In genomic region chrX:74372888-74373549, GRCm38 (mm10) we compare ENCODE assay signal across 8 mouse cellular contexts. TPM values are rescaled to one million over a fixed set of nuclear protein-coding genes. Genes with fewer than 3 reads are reported as not detected.
DNase-seq lines count a peak whose midpoint lies in the region; ATAC-seq and TF ChIP-seq lines count a peak whose summit lies in the region.

Gene Ubl4a, minus strand, starts transcription at chrX:74373218.
Gene Slc10a3, minus strand, starts transcription at chrX:74373349.

- peak within 1 kb of the TSS; percentile 66 for H3K4me2 ChIP-seq in forebrain, embryonic 16.5 days (ENCODE audit: low read length)
- H3K4me2 ChIP-seq in neural tube, embryonic 14.5 days (ENCODE audit: low read depth, low read length) = peak within 1 kb of the TSS; percentile 53

- H3K79me2 ChIP-seq in MEL (ENCODE audit: control insufficient read depth, insufficient read depth, low read length, poor library complexity) = peaks cover 6% of the 10 kb centered on the region

- WGBS in cerebellum, adult 2 months = 11% methylated on average over 32 of the region's 32 CpGs
- WGBS in forebrain, embryonic 16.5 days = 24% methylated on average over 32 of the region's 32 CpGs
- 17% methylated on average over 32 of the region's 32 CpGs for WGBS in neural tube, embryonic 14.5 days

- DNase-seq in MEL (ENCODE audit: low read depth, low spot score) = peak; percentile 95
- DNase-seq in cerebellum, adult 2 months = peak; percentile 79 to 85
- DNase-seq in heart, postnatal 25 days (ENCODE audit: low spot score) = peak; percentile 82
- peak; percentile 82 to 84 for DNase-seq in layer of hippocampus, adult 18-20 months (ENCODE audit: low spot score in 2 of 2)
- DNase-seq in lung, adult 18-20 months = peak; percentile 91 to 94
- DNase-seq in testis, postnatal 14 days (ENCODE audit: low spot score) = peak; percentile 86

- H3K4me3 ChIP-seq in MEL (ENCODE audit: control insufficient read depth in 1 of 2, insufficient read depth in 1 of 2, low read depth in 2 of 2, low read length in 2 of 2) = peak within 1 kb of the TSS; percentile 72 to 89
- H3K4me3 ChIP-seq in cerebellum, adult 2 months (replicated peaks; ENCODE audit: insufficient read depth, low read depth, low read length) = peak within 1 kb of the TSS; percentile 83
- peak within 1 kb of the TSS; percentile 50 for H3K4me3 ChIP-seq in forebrain, embryonic 16.5 days (replicated peaks; ENCODE audit: low read length)
- H3K4me3 ChIP-seq in neural tube, embryonic 14.5 days (ENCODE audit: low read depth, low read length) = peak within 1 kb of the TSS; percentile 36

- no peak for TF ChIP-seq RAD21 in MEL (IDR thresholded peaks at IDR 0.05; ENCODE audit: low read depth, low read length)

- no peaks in the 10 kb centered on the region for H3K27me3 ChIP-seq in MEL (ENCODE audit: control insufficient read depth in 1 of 2, insufficient read depth in 2 of 2, low read length in 2 of 2)
- H3K27me3 ChIP-seq in cerebellum, adult 2 months (ENCODE audit: control insufficient read depth, insufficient read depth, low read length) = no peaks in the 10 kb centered on the region
- no peaks in the 10 kb centered on the region for H3K27me3 ChIP-seq in forebrain, embryonic 16.5 days (replicated peaks; ENCODE audit: control insufficient read depth, insufficient read depth, low read length)
- no peaks in the 10 kb centered on the region for H3K27me3 ChIP-seq in neural tube, embryonic 14.5 days (ENCODE audit: control insufficient read depth, insufficient read depth, low read length)

- peaks cover 0 to 11% of the 10 kb centered on the region in 2 experiments; a peak in 2 of 4 replicates for H3K36me3 ChIP-seq in MEL (ENCODE audit: control insufficient read depth in 1 of 2, insufficient read depth in 2 of 2, low read length in 2 of 2)
- H3K36me3 ChIP-seq in forebrain, embryonic 16.5 days (ENCODE audit: control insufficient read depth, insufficient read depth) = no peaks in the 10 kb centered on the region
- H3K36me3 ChIP-seq in neural tube, embryonic 14.5 days (ENCODE audit: control insufficient read depth, insufficient read depth, low read length) = no peaks in the 10 kb centered on the region

- intact Hi-C loops in heart, postnatal 25 days (cut with DNase I) = no loop called here

- peak; percentile 90 to 93 for TF ChIP-seq POLR2A in MEL (IDR thresholded peaks at IDR 0.05; ENCODE audit: control insufficient read depth in 1 of 2, insufficient read depth in 1 of 2, low read depth in 1 of 2, low read length in 2 of 2, poor library complexity in 1 of 2)
- TF ChIP-seq POLR2A in cerebellum, adult 2 months (IDR thresholded peaks at IDR 0.05; ENCODE audit: borderline replicate concordance, insufficient read depth, low read length) = peak; percentile 31; the same call in 1 of the 2 replicates

- no peak; a peak in 1 of 4 replicates for TF ChIP-seq EP300 in MEL (IDR thresholded peaks at IDR 0.05; ENCODE audit: low read depth in 1 of 2, low read length in 2 of 2)

- H3K4me1 ChIP-seq in MEL (ENCODE audit: control insufficient read depth in 1 of 2, insufficient read depth in 2 of 2, low read length in 2 of 2) = peaks cover 0 to 8% of the 10 kb centered on the region in 2 experiments; a peak in 2 of 4 replicates
- no peaks in the 10 kb centered on the region for H3K4me1 ChIP-seq in cerebellum, adult 2 months (ENCODE audit: control insufficient read depth, insufficient read depth, low read length)
- peaks cover 4% of the 10 kb centered on the region for H3K4me1 ChIP-seq in forebrain, embryonic 16.5 days (replicated peaks; ENCODE audit: control insufficient read depth, insufficient read depth, low read length)
- H3K4me1 ChIP-seq in neural tube, embryonic 14.5 days (ENCODE audit: control insufficient read depth, insufficient read depth, low read length) = 0 out of 2 replicates have a peak, but pooled peaks cover 5% of the 10 kb centered on the region

- no peaks in the 10 kb centered on the region for H3K9me3 ChIP-seq in MEL (replicated peaks; ENCODE audit: insufficient read depth, low read length)
- H3K9me3 ChIP-seq in forebrain, embryonic 16.5 days (ENCODE audit: control insufficient read depth, low read length) = no peaks in the 10 kb centered on the region
- no peaks in the 10 kb centered on the region for H3K9me3 ChIP-seq in neural tube, embryonic 14.5 days (ENCODE audit: control insufficient read depth, low read length)

- peak; percentile 91 for ATAC-seq in forebrain, embryonic 16.5 days
- peak; percentile 92 for ATAC-seq in neural tube, embryonic 14.5 days (ENCODE audit: low read depth)

- peak within 1 kb of the TSS; percentile 63 for H3K27ac ChIP-seq in MEL (ENCODE audit: control insufficient read depth, low read depth, low read length)
- no peak within 1 kb of the TSS for H3K27ac ChIP-seq in cerebellum, adult 2 months (ENCODE audit: insufficient read depth, low read length)
- no peak within 1 kb of the TSS for H3K27ac ChIP-seq in forebrain, embryonic 16.5 days (ENCODE audit: low read length)
- H3K27ac ChIP-seq in neural tube, embryonic 14.5 days (ENCODE audit: low read depth, low read length) = no peak within 1 kb of the TSS

- H3K9ac ChIP-seq in MEL (ENCODE audit: control insufficient read depth, low read depth, low read length, poor library complexity, severe bottlenecking) = peak within 1 kb of the TSS; percentile 84
- H3K9ac ChIP-seq in forebrain, embryonic 16.5 days (replicated peaks; ENCODE audit: low read depth, low read length) = peak within 1 kb of the TSS; percentile 56
- H3K9ac ChIP-seq in neural tube, embryonic 14.5 days (replicated peaks; ENCODE audit: low read depth, low read length) = peak within 1 kb of the TSS; percentile 44; the same call in 1 of the 2 replicates

- TF ChIP-seq CTCF in MEL (IDR thresholded peaks at IDR 0.05 in 2 of 3, conservative IDR thresholded peaks at IDR 0.05 in 1 of 3; ENCODE audit: control insufficient read depth in 1 of 3, insufficient read depth in 1 of 3, low read depth in 2 of 3, low read length in 3 of 3, poor library complexity in 1 of 3, severe bottlenecking in 1 of 3) = no peak
- TF ChIP-seq CTCF in cerebellum, adult 2 months (IDR thresholded peaks at IDR 0.05; ENCODE audit: borderline replicate concordance, insufficient read depth, low read depth, low read length) = no peak

TF ChIP-seq in MEL, 35 proteins besides CTCF, POLR2A, EP300 and RAD21 (continues in another document):
- TF ChIP-seq ETS1 (IDR thresholded peaks at IDR 0.05; ENCODE audit: low read depth, low read length) = peak; percentile 85
- no peak for TF ChIP-seq CHD2 (IDR thresholded peaks at IDR 0.05; ENCODE audit: low read length)
- TF ChIP-seq NELFE (IDR thresholded peaks at IDR 0.05; ENCODE audit: low read depth, low read length) = peak; percentile 89
- TF ChIP-seq MAZ (IDR thresholded peaks at IDR 0.05; ENCODE audit: low read depth, low read length) = peak; percentile 48; the same call in 1 of the 2 replicates
- TF ChIP-seq JUND (IDR thresholded peaks at IDR 0.05; ENCODE audit: low read depth, low read length) = no peak
- no peak for TF ChIP-seq POLR2AphosphoS5 (IDR thresholded peaks at IDR 0.05; ENCODE audit: borderline replicate concordance, low read depth, low read length)
- TF ChIP-seq ZNF384 (IDR thresholded peaks at IDR 0.05; ENCODE audit: low read depth, low read length) = no peak
- no peak for TF ChIP-seq SMC3 (IDR thresholded peaks at IDR 0.05; ENCODE audit: low read depth, low read length)
- TF ChIP-seq GATA1 (IDR thresholded peaks at IDR 0.05; ENCODE audit: low read depth, low read length) = 0 out of 2 replicates have a peak, but pooled peaks have one; percentile 15
- no peak for TF ChIP-seq ELF1 (IDR thresholded peaks at IDR 0.05; ENCODE audit: low read depth, low read length)
- no peak for TF ChIP-seq MEF2A (IDR thresholded peaks at IDR 0.05; ENCODE audit: extremely low read depth, insufficient replicate concordance, low read depth, low read length, poor library complexity, severe bottlenecking)
- TF ChIP-seq GABPA (IDR thresholded peaks at IDR 0.05; ENCODE audit: low read depth, low read length) = no peak
- TF ChIP-seq MXI1 (IDR thresholded peaks at IDR 0.05; ENCODE audit: low read depth, low read length) = peak; percentile 96
- TF ChIP-seq KAT2A (conservative IDR thresholded peaks at IDR 0.05; ENCODE audit: low read depth, low read length) = 0 out of 2 replicates have a peak, but pooled peaks have one; percentile 42
- no peak for TF ChIP-seq MAFK (IDR thresholded peaks at IDR 0.05; ENCODE audit: borderline replicate concordance, low read depth, low read length)
- no peak for TF ChIP-seq RCOR1 (IDR thresholded peaks at IDR 0.05; ENCODE audit: low read depth, low read length)
- peak; percentile 95 for TF ChIP-seq SIN3A (IDR thresholded peaks at IDR 0.05; ENCODE audit: low read length)
- no peak for TF ChIP-seq MYB (IDR thresholded peaks at IDR 0.05; ENCODE audit: low read depth, low read length)
- TF ChIP-seq ZC3H11A (IDR thresholded peaks at IDR 0.05; ENCODE audit: low read depth, low read length) = no peak
- TF ChIP-seq MYC (IDR thresholded peaks at IDR 0.05; ENCODE audit: low read depth, low read length) = peak; percentile 98
- peak; percentile 59 for TF ChIP-seq TBP (IDR thresholded peaks at IDR 0.05; ENCODE audit: low read depth, low read length)
- TF ChIP-seq TAL1 (IDR thresholded peaks at IDR 0.05; ENCODE audit: low read length) = no peak
- peak; percentile 26; the same call in 1 of the 2 replicates for TF ChIP-seq TCF12 (IDR thresholded peaks at IDR 0.05; ENCODE audit: low read depth, low read length)

RNA-seq across cellular contexts. Expression of gene Ubl4a, which starts in this region (rescaled TPM):
- 23.4 and 24.0 TPM in 2 replicates for total RNA-seq in MEL (2012; rRNA removed)
- polyA plus RNA-seq in MEL (2012; ENCODE audit: insufficient read depth in 1 of 2, insufficient read length in 2 of 2, low read depth in 1 of 2, low replicate concordance in 2 of 2, missing spikeins in 1 of 2) = 10 to 100 TPM in 1 of 2 experiments, not detected in 1; 82.4 TPM
- 82.0 and 85.3 TPM in 2 replicates for polyA plus RNA-seq in cerebellum, adult 2 months (2012; rRNA removed)
- 75.8 and 76.8 TPM in 2 replicates for polyA plus RNA-seq in forebrain, embryonic 16.5 days (2015; fragmentation: Nextera tagmentation; extraction: Ambion mirVana)
- 10 to 100 TPM; 65.9 to 69.6 TPM for total RNA-seq in heart, postnatal 25 days (2021)
- total RNA-seq in layer of hippocampus, adult 18-20 months (2021) = 10 to 100 TPM; 61.5 to 61.8 TPM
- 70.3 and 73.7 TPM in 2 replicates for polyA plus RNA-seq in neural tube, embryonic 14.5 days (2014; fragmentation: Nextera tagmentation; extraction: Ambion mirVana)

RNA-seq across cellular contexts. Expression of gene Slc10a3, which starts in this region (rescaled TPM):
- 13.7 and 19.4 TPM in 2 replicates for total RNA-seq in MEL (2012; rRNA removed)
- 10 to 100 TPM in 1 of 2 experiments, not detected in 1; 16.0 TPM for polyA plus RNA-seq in MEL (2012; ENCODE audit: insufficient read depth in 1 of 2, insufficient read length in 2 of 2, low read depth in 1 of 2, low replicate concordance in 2 of 2, missing spikeins in 1 of 2)
- 4.2 and 4.7 TPM in 2 replicates for polyA plus RNA-seq in cerebellum, adult 2 months (2012; rRNA removed)
- 8.3 and 8.5 TPM in 2 replicates for polyA plus RNA-seq in forebrain, embryonic 16.5 days (2015; fragmentation: Nextera tagmentation; extraction: Ambion mirVana)
- 1 to 10 TPM; 4.3 to 5.4 TPM for total RNA-seq in heart, postnatal 25 days (2021)
- 1 to 10 TPM; 2.3 to 2.6 TPM for total RNA-seq in layer of hippocampus, adult 18-20 months (2021)
- polyA plus RNA-seq in neural tube, embryonic 14.5 days (2014; fragmentation: Nextera tagmentation; extraction: Ambion mirVana) = 6.9 and 7.8 TPM in 2 replicates
